Mouse (Mus musculus) limb, embryonic 14.5 days (tissue): Measurements from ENCODE around the gene Trim15. TPM values are rescaled to one million over a fixed set of nuclear protein-coding genes. Genes with fewer than 3 reads are reported as not detected.
"Not testable (repeated sequence)": the region's sequence is repeated elsewhere in the genome, so short reads cannot be mapped to it uniquely, and the experiment has no call there.

Experiments
- ATAC-seq: fragments of 200-750 bp; cut with Nextera tagmentation; 2 replicates; pipeline ENCODE4 v1.8.0; 2017; ENCODE audit warnings: low read depth, moderate number of reproducible peaks, moderate TSS enrichment; ENCODE audit not compliant: low FRiP score
- DNase-seq: peaks from one replicate; pipeline ENCODE4 v3.0.0-alpha.2; 2015; ENCODE audit warnings: low spot score
- H3K27ac ChIP-seq: fragments of 300-500 bp; sonication (generic); replicated peaks from 2 replicates; pipeline ENCODE4 v1.5.1; 2014; ENCODE audit warnings: low read depth, mild to moderate bottlenecking, low read length, moderate library complexity, mixed read lengths
- H3K27me3 ChIP-seq: fragments of 300-500 bp; sonication (generic); 2 replicates; pipeline ENCODE4 v1.6.1; 2014; ENCODE audit warnings: low read length, mixed read lengths; ENCODE audit not compliant: control insufficient read depth, insufficient read depth
- H3K36me3 ChIP-seq: fragments of 300-500 bp; sonication (generic); 2 replicates; pipeline ENCODE4 v1.6.1; 2014; ENCODE audit warnings: mild to moderate bottlenecking, low read length, moderate library complexity, mixed read lengths; ENCODE audit not compliant: control insufficient read depth, insufficient read depth
- H3K4me1 ChIP-seq: fragments of 300-500 bp; sonication (generic); 2 replicates; pipeline ENCODE4 v1.6.1; 2014; ENCODE audit warnings: antibody characterized with exemption, low read length, mixed read lengths; ENCODE audit not compliant: control insufficient read depth, insufficient read depth
- H3K4me2 ChIP-seq: fragments of 300-500 bp; sonication (generic); replicated peaks from 2 replicates; pipeline ENCODE4 v1.6.1; 2014; ENCODE audit warnings: low read depth, mild to moderate bottlenecking, low read length, moderate library complexity; ENCODE audit not compliant: severe bottlenecking
- H3K4me3 ChIP-seq: fragments of 300-500 bp; sonication (generic); replicated peaks from 2 replicates; pipeline ENCODE4 v1.5.1; 2014; ENCODE audit warnings: low read length
- H3K9ac ChIP-seq: fragments of 300-500 bp; sonication (generic); 2 replicates; pipeline ENCODE4 v1.6.1; 2014; ENCODE audit warnings: mild to moderate bottlenecking, low read depth, low read length, moderate library complexity; ENCODE audit not compliant: severe bottlenecking
- H3K9me3 ChIP-seq: fragments of 300-500 bp; sonication (generic); 2 replicates; pipeline ENCODE4 v1.6.1; 2016; ENCODE audit warnings: low read length; ENCODE audit not compliant: control insufficient read depth
- POLR2A ChIP-seq: fragments of 200-500 bp; IDR thresholded peaks from 2 replicates; pipeline ENCODE4 v1.8.0; 2012; ENCODE audit warnings: inconsistent platforms, mild to moderate bottlenecking, moderate library complexity, borderline replicate concordance; ENCODE audit not compliant: insufficient read depth, insufficient read length; ENCODE audit errors: extremely low read depth
- WGBS: fragments of 180-500 bp; shearing (Covaris S2); extraction: QIAGEN DNeasy Blood & Tissue Kit; methylation state at CpG from one replicate; pipeline ENCODE4 v1.1.7; 2014; 5-methylcytosine and 5-hydroxymethylcytosine counted together
- polyA plus RNA-seq, 2 experiments: library from polyadenylated mRNA; depleted of rRNA in 1 of 2; stranded (reverse) in 1 of 2; unstranded in 1 of 2; fragments of >200 nt; fragmentation: Nextera tagmentation in 1 of 2; extraction: Ambion mirVana in 1 of 2; gene quantifications; 2 replicates each; pipeline versions ENCODE4 v1.2.1 to v1.2.3; 2012 to 2014

Trim15 gene
- polyA plus RNA-seq, 2 experiments: 0.21 TPM; not detected in 1

DNA sequence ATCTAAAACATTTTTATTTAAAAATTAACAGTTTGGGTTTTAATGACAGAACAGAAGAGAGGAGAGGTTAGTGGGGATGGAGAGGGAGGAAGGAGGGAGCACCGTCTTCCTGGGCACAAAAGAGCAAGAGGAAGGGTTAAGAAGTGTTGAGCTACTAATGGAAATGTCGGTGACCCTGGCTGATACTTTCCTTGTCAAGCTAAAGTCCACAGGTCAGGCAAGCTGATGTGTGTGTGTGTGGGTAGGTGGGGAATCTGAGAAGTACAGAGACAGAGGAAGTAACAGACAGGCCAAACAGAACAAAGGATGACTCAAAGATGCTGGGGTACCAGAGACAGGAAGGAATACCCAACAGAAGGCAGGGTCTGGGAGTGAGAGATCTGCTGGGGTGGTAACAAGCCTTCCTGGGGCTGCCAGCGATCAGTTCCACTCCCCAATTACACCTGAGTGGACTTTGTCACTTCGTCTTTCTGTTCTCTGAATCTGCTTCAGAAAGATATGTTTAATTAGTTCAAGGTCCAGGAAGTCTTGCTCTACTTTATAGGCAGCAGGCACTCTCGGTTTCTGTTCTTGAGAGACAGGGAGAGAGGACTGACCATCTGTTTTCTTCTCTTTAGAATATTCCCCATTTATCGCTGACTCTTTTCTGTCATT lies 30.7 kb upstream of the Trim15 start, which contains the start of gene Trim31:
TSS of gene Trim31 (plus strand) at position 567 of the 654 bp plus-strand sequence.
- no peaks in the 10 kb centered on the region for H3K36me3 ChIP-seq
- H3K9ac ChIP-seq: no peak within 1 kb of the TSS
- H3K4me1 ChIP-seq: no peaks in the 10 kb centered on the region
- H3K27ac ChIP-seq: no peak within 1 kb of the TSS
- no peaks in the 10 kb centered on the region for H3K27me3 ChIP-seq
- TF ChIP-seq POLR2A: no peak
- DNase-seq (no peak), ATAC-seq (no peak)
- WGBS: 61% methylated on average over 6 of the region's 6 CpGs
- H3K4me2 ChIP-seq: no peak within 1 kb of the TSS
- no peak within 1 kb of the TSS for H3K4me3 ChIP-seq
- H3K9me3 ChIP-seq: no peaks in the 10 kb centered on the region

- no peak for TF ChIP-seq POLR2A
- H3K36me3 ChIP-seq: no peaks in the 10 kb centered on the region
- no peak overlapping the region for H3K4me2 ChIP-seq
- H3K4me3 ChIP-seq: no peak overlapping the region
- ATAC-seq (no peak), DNase-seq (no peak)
- H3K9ac ChIP-seq: no peak overlapping the region
- no peak overlapping the region for H3K27ac ChIP-seq
- H3K9me3 ChIP-seq: no peaks in the 10 kb centered on the region
- no peaks in the 10 kb centered on the region for H3K27me3 ChIP-seq
- no peaks in the 10 kb centered on the region for H3K4me1 ChIP-seq
Measured at GRCm38 (mm10) chr17:36897065-36897464, 30.1 kb upstream of the Trim15 start.

DNA sequence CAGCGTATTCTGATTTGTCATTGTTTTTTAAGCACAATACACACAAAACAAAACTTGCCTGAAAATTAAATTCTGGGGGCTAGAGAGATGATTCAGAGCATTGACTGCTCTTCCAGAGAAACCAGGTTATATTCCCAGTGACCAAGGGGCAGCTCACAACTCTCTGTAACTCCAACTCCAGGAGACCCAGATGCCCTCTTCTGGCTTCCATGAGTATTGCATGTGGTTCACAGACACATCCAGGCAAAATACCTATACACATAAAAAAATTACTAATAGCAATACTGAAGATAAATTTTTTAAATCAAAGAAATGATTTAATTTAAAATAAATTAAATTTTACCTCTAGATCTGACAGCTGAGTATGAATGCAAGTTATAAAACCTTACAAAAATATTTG lies 29.6 kb upstream of the Trim15 start:
- H3K4me2 ChIP-seq: no peak overlapping the region
- H3K9me3 ChIP-seq: no peaks in the 10 kb centered on the region
- H3K27ac ChIP-seq: no peak overlapping the region
- WGBS: 91% methylated on average over 1 of the region's 1 CpGs
- no peaks in the 10 kb centered on the region for H3K27me3 ChIP-seq
- no peaks in the 10 kb centered on the region for H3K4me1 ChIP-seq
- ATAC-seq (no peak), DNase-seq (peak; percentile 29)
- H3K36me3 ChIP-seq: no peaks in the 10 kb centered on the region
- H3K4me3 ChIP-seq: no peak overlapping the region
- no peak for TF ChIP-seq POLR2A
- no peak overlapping the region for H3K9ac ChIP-seq

- no peak for DNase-seq
- whole genome bisulfite sequencing: 67% methylated on average over 5 of the region's 5 CpGs
- ATAC-seq: no peak
- Histone ChIP-seq H3K9ac (no peak overlapping the region), H3K27me3 (no peaks in the 10 kb centered on the region), H3K36me3 (no peaks in the 10 kb centered on the region), H3K4me1 (no peaks in the 10 kb centered on the region), H3K9me3 (no peaks in the 10 kb centered on the region), H3K4me2 (no peak overlapping the region), H3K27ac (no peak overlapping the region), H3K4me3 (no peak overlapping the region)
- no peak for TF ChIP-seq POLR2A
Measured at GRCm38 (mm10) chr17:36893387-36893786, 26.4 kb upstream of the Trim15 start.

- Histone ChIP-seq H3K27me3 (no peaks in the 10 kb centered on the region), H3K4me2 (no peak overlapping the region), H3K9ac (no peak overlapping the region), H3K9me3 (no peaks in the 10 kb centered on the region), H3K4me3 (no peak overlapping the region), H3K27ac (no peak overlapping the region), H3K4me1 (no peaks in the 10 kb centered on the region), H3K36me3 (no peaks in the 10 kb centered on the region)
- no peak for TF ChIP-seq POLR2A
- DNase-seq: peak; percentile 25
- 18% methylated on average over 2 of the region's 2 CpGs for WGBS
- no peak for ATAC-seq
Measured at GRCm38 (mm10) chr17:36892362-36892761, 25.4 kb upstream of the Trim15 start.

DNA sequence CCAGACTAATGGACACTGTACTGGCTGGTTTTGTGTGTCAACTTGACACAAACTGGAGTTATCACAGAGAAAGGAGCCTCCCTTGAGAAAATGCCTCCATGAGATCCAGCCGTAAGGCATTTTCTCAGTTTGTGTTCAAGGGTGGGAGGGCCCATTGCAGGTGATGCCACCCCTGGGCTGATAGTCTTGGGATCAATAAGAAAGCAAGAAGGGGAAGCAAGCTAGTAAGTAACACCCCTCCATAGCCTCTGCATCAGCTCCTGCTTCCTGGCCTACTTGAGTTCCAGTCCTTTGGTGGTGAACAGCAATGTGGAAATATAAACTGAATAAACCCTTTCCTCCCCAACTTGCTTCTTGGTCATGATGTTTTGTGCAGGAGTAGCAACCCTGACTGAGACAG lies 24.5 kb upstream of the Trim15 start:
- H3K27me3 ChIP-seq, H3K4me3 ChIP-seq, ATAC-seq, H3K27ac ChIP-seq, H3K9me3 ChIP-seq, H3K4me2 ChIP-seq, H3K9ac ChIP-seq, H3K36me3 ChIP-seq, H3K4me1 ChIP-seq, DNase-seq: not testable (repeated sequence)
- WGBS: 82% methylated on average over 1 of the region's 1 CpGs
